Mouse (Mus musculus): ENCODE results near the gene Gstp1.

Gstp1 gene

GRCm38 (mm10) chr19:4000119-4000900 lies 37.5 kb downstream of the Gstp1 start, which contains the start of the genes Nudt8 and Gm49405:
Gene Nudt8 (plus strand): TSS chr19:4000580.
Gene Gm49405 (plus strand): TSS chr19:4000626.
- DNase-seq (ENCODE audit: low spot score): peak; percentile 95

- no peak for DNase-seq (ENCODE audit: low spot score)
Observed at GRCm38 (mm10) chr19:3999121-3999730, 38.6 kb downstream of the Gstp1 start.

- DNase-seq (ENCODE audit: low spot score): no peak
Observed at GRCm38 (mm10) chr19:3998335-3998734, 39.5 kb downstream of the Gstp1 start.

- DNase-seq (ENCODE audit: low spot score): no peak
Observed at GRCm38 (mm10) chr19:3997231-3997630, 40.6 kb downstream of the Gstp1 start.

- no peak for DNase-seq (ENCODE audit: low spot score)
Observed at GRCm38 (mm10) chr19:3996747-3997146, 41.0 kb downstream of the Gstp1 start.

GRCm38 (mm10) chr19:3996106-3996505 lies 41.7 kb downstream of the Gstp1 start:
- no peak for DNase-seq (ENCODE audit: low spot score)

GRCm38 (mm10) chr19:3995505-3995904 lies 42.3 kb downstream of the Gstp1 start:
- no peak for DNase-seq (ENCODE audit: low spot score)

- DNase-seq (ENCODE audit: low spot score): no peak
Observed at GRCm38 (mm10) chr19:3994932-3995331, 42.9 kb downstream of the Gstp1 start.

GRCm38 (mm10) chr19:3992416-3992815 lies 45.4 kb downstream of the Gstp1 start, which contains the start of gene Tbx10:
Gene Tbx10 (plus strand): TSS chr19:3992752.
- no peak for DNase-seq (ENCODE audit: low spot score)

- no peak for DNase-seq (ENCODE audit: low spot score)
Observed at GRCm38 (mm10) chr19:3991966-3992365, 45.8 kb downstream of the Gstp1 start.

GRCm38 (mm10) chr19:3991562-3991961 lies 46.2 kb downstream of the Gstp1 start:
- DNase-seq (ENCODE audit: low spot score): no peak

- no peak for DNase-seq (ENCODE audit: low spot score)
Observed at GRCm38 (mm10) chr19:3990804-3991203, 47.0 kb downstream of the Gstp1 start.

- DNase-seq (ENCODE audit: low spot score): no peak
Observed at GRCm38 (mm10) chr19:3988750-3989149, 49.0 kb downstream of the Gstp1 start.

- DNase-seq (ENCODE audit: low spot score): no peak
Observed at GRCm38 (mm10) chr19:3988066-3988465, 49.7 kb downstream of the Gstp1 start.

GRCm38 (mm10) chr19:3986334-3986733 lies 51.5 kb downstream of the Gstp1 start, which contains the start of gene Acy3:
Gene Acy3 (plus strand): TSS chr19:3986570.
- DNase-seq (ENCODE audit: low spot score): no peak
